Mouse (Mus musculus) erythroblast, embryonic 14.5 days (primary cell): Measurements from ENCODE around the gene Arhgap45.

ENCODE experiments used
- GATA1 ChIP-seq: IDR thresholded peaks from 2 replicates; pipeline ENCODE4 v1.6.1; 2012; ENCODE audit warnings: low read length, inconsistent platforms, mixed read lengths
- TAL1 ChIP-seq: IDR thresholded peaks from 3 replicates; pipeline ENCODE4 v1.6.1; 2012; ENCODE audit warnings: low read length, inconsistent platforms, mixed read lengths

DNA sequence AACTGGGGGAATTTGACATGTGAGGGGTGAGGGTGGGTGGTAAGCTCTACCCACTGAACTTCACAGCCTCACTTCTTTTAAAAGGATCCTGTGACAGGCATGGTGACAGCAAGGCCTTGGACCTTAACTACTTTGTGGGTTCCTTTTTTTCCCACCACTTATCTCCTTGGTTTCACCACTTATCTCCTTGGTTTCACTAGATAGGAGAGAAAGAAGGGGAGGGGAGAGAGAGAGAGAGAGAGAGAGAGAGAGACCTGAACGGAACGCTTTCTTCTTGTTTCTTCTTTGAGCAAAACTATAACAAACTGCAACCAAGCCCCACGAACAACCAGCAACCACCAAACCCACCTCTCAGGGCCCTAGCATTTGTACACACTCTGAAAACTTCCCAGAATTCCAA lies 32.4 kb downstream of the Arhgap45 start:
- no peak for TF ChIP-seq GATA1
- no peak for TF ChIP-seq TAL1
